Mouse (Mus musculus) testis, adult 2 months (tissue): ENCODE results near the gene Tcf7.

ENCODE experiments used
- CTCF ChIP-seq: fragments of 200-500 bp; IDR thresholded peaks from 2 replicates; pipeline ENCODE4 v1.5.1; 2012; ENCODE audit warnings: low read depth, mild to moderate bottlenecking, inconsistent platforms, low read length, moderate library complexity; ENCODE audit not compliant: control insufficient read depth, insufficient read depth, insufficient replicate concordance
- POLR2A ChIP-seq: fragments of 200-500 bp; IDR thresholded peaks from 2 replicates; pipeline ENCODE4 v1.6.1; 2012; ENCODE audit warnings: low read depth, mild to moderate bottlenecking, inconsistent platforms, low read length, moderate library complexity; ENCODE audit not compliant: control insufficient read depth

DNA sequence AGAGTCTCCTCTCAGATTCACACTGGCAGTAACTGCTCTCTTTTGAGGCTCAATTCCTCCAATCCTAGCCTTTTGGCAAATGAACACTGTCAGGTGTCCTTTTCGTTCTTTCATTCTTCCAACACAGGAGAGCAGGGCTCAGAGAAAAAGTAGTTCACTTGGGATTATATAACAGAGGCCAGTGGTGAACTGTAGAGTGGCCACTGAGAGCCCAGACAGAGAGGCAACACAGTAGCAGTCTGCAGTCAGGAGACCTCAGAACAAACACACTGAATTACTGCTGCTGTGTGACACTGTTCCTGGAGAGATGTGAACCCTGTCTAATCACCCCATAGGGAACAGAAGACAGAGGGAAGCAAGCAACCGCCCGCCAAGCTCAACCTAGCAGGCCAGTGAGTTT lies 55.8 kb downstream of the Tcf7 start:
- TF ChIP-seq CTCF, result no peak
- no peak for TF ChIP-seq POLR2A
